Mouse (Mus musculus) hindbrain, embryonic 14.5 days (tissue): Measurements from ENCODE around the gene Il2rg. TPM values are rescaled to one million over a fixed set of nuclear protein-coding genes. Genes with fewer than 3 reads are reported as not detected.

Experiments used
- ATAC-seq: fragments of 200-750 bp; cut with Nextera tagmentation; 2 replicates; pipeline ENCODE4 v1.8.0; 2017; ENCODE audit warnings: moderate number of reproducible peaks, mild to moderate bottlenecking, moderate TSS enrichment, moderate library complexity; ENCODE audit not compliant: low FRiP score
- DNase-seq: peaks from one replicate; pipeline ENCODE4 v3.0.0-alpha.2; 2015; ENCODE audit warnings: low spot score
- H3K27ac ChIP-seq: fragments of 300-500 bp; sonication (generic); 2 replicates; pipeline ENCODE4 v1.5.1; 2014; ENCODE audit warnings: mild to moderate bottlenecking, moderate library complexity
- H3K27me3 ChIP-seq: fragments of 300-500 bp; sonication (generic); 2 replicates; pipeline ENCODE4 v1.6.1; 2014; ENCODE audit warnings: mild to moderate bottlenecking, low read length, mixed read lengths; ENCODE audit not compliant: control insufficient read depth, insufficient read depth
- H3K36me3 ChIP-seq: fragments of 300-500 bp; sonication (generic); replicated peaks from 2 replicates; pipeline ENCODE4 v1.6.1; 2014; ENCODE audit not compliant: control insufficient read depth, insufficient read depth
- H3K4me1 ChIP-seq: fragments of 300-500 bp; sonication (generic); replicated peaks from 2 replicates; pipeline ENCODE4 v1.6.1; 2014; ENCODE audit warnings: antibody characterized with exemption, low read length, mixed read lengths; ENCODE audit not compliant: control insufficient read depth, insufficient read depth
- H3K4me2 ChIP-seq: fragments of 300-500 bp; sonication (generic); replicated peaks from 2 replicates; pipeline ENCODE4 v1.6.1; 2014; ENCODE audit warnings: mild to moderate bottlenecking, moderate library complexity
- H3K4me3 ChIP-seq: fragments of 300-500 bp; sonication (generic); replicated peaks from 2 replicates; pipeline ENCODE4 v1.5.1; 2014; ENCODE audit warnings: mild to moderate bottlenecking, low read length
- H3K9ac ChIP-seq: fragments of 300-500 bp; sonication (generic); 2 replicates; pipeline ENCODE4 v1.6.1; 2014
- H3K9me3 ChIP-seq: fragments of 300-500 bp; sonication (generic); 2 replicates; pipeline ENCODE4 v1.6.1; 2016; ENCODE audit warnings: low read length; ENCODE audit not compliant: control insufficient read depth
- WGBS: fragments of 180-500 bp; shearing (Covaris S2); extraction: QIAGEN DNeasy Blood & Tissue Kit; methylation state at CpG from one replicate; pipeline ENCODE4 v1.1.7; 2014; 5-methylcytosine and 5-hydroxymethylcytosine counted together
- polyA plus RNA-seq: library from polyadenylated mRNA; unstranded; fragments of >200 nt; fragmentation: Nextera tagmentation; extraction: Ambion mirVana; gene quantifications from 2 replicates; pipeline ENCODE4 v1.2.1, GENCODE M21; 2014

Il2rg gene
- 4.9 and 7.6 TPM in 2 replicates for polyA plus RNA-seq

DNA sequence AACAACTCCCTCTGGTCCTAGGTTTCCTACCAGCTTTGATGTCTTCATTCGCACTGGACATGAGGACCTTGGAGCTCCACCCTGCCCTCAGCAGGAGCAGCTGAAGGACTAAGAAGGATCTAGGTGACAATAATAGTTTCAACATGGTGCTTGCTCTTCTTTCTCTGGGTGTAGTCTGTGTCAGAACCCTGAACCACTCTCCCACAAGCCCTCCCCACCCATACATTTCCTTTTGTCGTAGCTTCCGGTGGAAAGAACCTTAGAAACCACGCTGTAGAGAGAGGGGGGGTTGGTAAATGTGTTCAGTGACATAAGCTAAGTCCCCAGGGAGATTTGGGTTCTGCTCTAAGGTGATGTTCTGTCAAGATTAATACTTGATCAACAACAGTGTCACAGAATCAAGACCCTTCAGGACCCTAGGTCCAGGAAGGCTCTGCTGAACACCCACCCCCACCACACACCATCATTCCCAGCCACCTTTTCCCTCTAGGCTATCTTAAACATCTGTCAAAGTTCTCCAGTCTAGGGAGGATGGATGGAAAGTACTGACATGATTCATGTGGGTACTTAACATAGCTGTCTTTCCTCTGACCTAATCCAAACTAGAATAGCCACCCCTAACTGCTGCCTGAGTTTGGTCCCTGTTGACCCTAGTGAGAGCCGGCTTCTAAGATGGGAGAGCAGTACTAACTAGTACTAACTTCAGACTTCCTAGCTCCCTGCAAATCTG lies at the start of gene Il2rg:
Il2rg (minus strand) TSS at position 231 of the 730 bp plus-strand sequence.
- no peaks in the 10 kb centered on the region for H3K27me3 ChIP-seq
- H3K4me3 ChIP-seq = no peak within 1 kb of the TSS
- H3K9ac ChIP-seq = no peak within 1 kb of the TSS
- no peaks in the 10 kb centered on the region for H3K4me1 ChIP-seq
- ATAC-seq (no peak), DNase-seq (no peak)
- 76% methylated on average over 5 of the region's 5 CpGs for WGBS
- H3K36me3 ChIP-seq = no peaks in the 10 kb centered on the region
- no peak within 1 kb of the TSS for H3K27ac ChIP-seq
- H3K9me3 ChIP-seq = no peaks in the 10 kb centered on the region
- H3K4me2 ChIP-seq = no peak within 1 kb of the TSS

DNA sequence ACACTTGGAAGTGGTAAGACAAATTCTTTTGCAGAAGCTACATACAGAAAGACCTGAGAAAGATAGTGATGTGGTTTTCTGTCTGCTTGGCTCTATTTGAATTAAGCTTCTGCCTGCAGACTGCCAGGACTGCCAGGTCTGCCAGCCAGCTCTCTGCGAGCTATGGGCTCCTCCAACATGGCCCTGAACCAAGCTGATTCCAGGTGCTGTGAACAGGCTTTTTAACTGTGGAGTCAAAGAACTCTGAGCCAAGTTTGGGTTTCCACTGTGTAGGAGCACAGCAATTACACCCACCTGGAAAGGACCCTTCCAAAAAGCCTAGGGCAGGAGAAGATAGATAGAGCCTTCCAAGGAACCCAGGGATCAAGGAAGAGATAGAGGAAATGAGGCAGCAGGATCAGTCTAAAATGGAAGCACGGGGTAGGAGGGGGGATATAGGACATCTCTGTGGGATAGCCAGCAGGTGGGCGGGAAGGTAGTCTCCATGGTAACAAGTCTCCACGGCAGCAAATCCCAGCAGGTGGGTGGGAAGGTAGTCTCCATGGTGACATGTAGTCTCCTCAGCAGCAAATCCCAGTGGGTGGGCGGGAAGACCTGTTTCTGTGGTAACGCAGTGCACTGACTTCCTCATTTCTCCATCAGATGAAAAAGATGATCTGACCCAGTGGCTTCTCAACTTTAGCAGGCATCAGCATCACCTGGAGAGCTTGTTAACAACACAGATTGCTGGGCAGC lies 45.7 kb upstream of the Il2rg start:
- 29% methylated on average over 6 of the region's 6 CpGs for WGBS
- Histone ChIP-seq H3K27me3 (no peaks in the 10 kb centered on the region), H3K4me2 (no peak overlapping the region), H3K9ac (no peak overlapping the region), H3K9me3 (no peaks in the 10 kb centered on the region), H3K4me1 (no peaks in the 10 kb centered on the region; the same call in 1 of the 2 replicates), H3K4me3 (no peak overlapping the region), H3K36me3 (peaks cover 79% of the 10 kb centered on the region), H3K27ac (no peak overlapping the region)
- DNase-seq (no peak), ATAC-seq (peak; percentile 62; the same call in 1 of the 2 replicates)

DNA sequence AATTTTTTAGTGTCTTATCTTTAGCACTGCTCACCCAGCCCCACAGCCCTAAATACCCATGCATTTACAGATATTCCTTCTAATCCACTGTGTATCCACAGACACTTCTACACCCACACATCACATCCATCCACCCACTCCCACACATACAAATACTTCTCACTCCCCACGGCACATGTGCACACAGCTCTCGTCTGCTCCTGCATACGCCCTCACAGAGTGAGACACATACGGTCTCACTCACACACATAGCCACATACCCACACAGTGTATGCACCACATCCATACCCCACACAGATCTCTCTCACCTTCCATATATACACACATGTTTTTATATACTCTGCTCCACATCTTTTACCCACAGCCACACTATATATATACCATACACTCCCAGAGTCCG lies 41.2 kb upstream of the Il2rg start:
- 91% methylated on average over 5 of the region's 5 CpGs for WGBS
- no peak for DNase-seq
- peaks cover 64% of the 10 kb centered on the region for H3K36me3 ChIP-seq

DNA sequence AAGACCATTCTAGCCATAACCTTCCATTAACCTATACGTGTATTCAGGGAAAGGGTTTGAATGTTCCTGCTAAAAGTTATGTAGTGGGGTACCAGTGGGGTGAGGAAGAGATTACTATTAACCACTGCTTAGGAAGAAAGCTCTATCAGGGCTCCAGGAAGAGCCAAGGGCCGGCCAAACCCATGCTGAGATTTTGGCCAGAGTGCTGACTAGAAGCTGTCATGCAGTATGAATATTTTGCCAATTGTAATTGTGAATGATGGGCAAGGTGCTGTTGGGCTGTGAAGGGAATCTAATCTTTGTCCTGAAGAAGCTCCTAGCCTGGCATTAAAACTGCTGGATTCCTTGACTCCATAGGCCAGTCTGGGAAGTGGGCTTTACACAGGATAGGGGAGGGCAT lies 36.6 kb upstream of the Il2rg start:
- DNase-seq (no peak), ATAC-seq (no peak)
- Histone ChIP-seq H3K27me3 (no peaks in the 10 kb centered on the region; the same call in 1 of the 2 replicates), H3K4me2 (no peak overlapping the region), H3K9ac (no peak overlapping the region), H3K4me3 (no peak overlapping the region), H3K36me3 (peaks cover 37% of the 10 kb centered on the region), H3K27ac (no peak overlapping the region), H3K9me3 (no peaks in the 10 kb centered on the region), H3K4me1 (peaks cover 31% of the 10 kb centered on the region)
- 36% methylated on average over 2 of the region's 2 CpGs for WGBS

More for the DNA sequence above, 41.2 kb upstream of the Il2rg start:
- Histone ChIP-seq H3K4me1 (peaks cover under 1% of the 10 kb centered on the region), H3K4me2 (no peak overlapping the region), H3K9ac (no peak overlapping the region), H3K27me3 (no peaks in the 10 kb centered on the region; the same call in 1 of the 2 replicates), H3K9me3 (no peaks in the 10 kb centered on the region), H3K4me3 (no peak overlapping the region), H3K27ac (no peak overlapping the region)
- no peak for ATAC-seq

DNA sequence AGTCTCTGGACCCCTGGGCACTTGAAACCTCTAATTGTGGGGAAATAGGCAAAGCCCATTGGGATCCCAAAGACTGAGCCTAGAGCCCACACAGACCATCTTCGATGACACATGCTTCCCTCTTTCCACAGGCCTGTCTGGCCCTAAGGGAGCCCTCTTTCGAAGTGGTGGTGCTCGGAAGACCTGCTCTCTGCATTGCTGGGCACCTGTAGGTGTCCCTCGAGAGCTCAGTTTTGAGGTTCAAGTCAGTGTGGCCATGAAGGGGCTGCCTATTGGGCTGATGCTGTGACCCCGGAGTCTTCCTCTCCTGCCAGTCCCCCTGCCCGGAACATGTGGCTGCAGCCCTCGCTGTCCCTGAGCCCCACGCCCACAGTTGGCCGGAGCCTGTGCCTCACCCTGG lies 33.6 kb upstream of the Il2rg start:
- no peak for DNase-seq
- Histone ChIP-seq H3K27me3 (no peaks in the 10 kb centered on the region; the same call in 1 of the 2 replicates), H3K9ac (peak overlapping the region; percentile 71), H3K27ac (peak overlapping the region; percentile 87; the same call in 1 of the 2 replicates), H3K4me1 (peaks cover 35% of the 10 kb centered on the region), H3K36me3 (peaks cover 27% of the 10 kb centered on the region; the same call in 1 of the 2 replicates), H3K4me3 (peak overlapping the region; percentile 62), H3K9me3 (no peaks in the 10 kb centered on the region), H3K4me2 (peak overlapping the region; percentile 60)
- no peak for ATAC-seq
- 51% methylated on average over 9 of the region's 9 CpGs for WGBS

DNA sequence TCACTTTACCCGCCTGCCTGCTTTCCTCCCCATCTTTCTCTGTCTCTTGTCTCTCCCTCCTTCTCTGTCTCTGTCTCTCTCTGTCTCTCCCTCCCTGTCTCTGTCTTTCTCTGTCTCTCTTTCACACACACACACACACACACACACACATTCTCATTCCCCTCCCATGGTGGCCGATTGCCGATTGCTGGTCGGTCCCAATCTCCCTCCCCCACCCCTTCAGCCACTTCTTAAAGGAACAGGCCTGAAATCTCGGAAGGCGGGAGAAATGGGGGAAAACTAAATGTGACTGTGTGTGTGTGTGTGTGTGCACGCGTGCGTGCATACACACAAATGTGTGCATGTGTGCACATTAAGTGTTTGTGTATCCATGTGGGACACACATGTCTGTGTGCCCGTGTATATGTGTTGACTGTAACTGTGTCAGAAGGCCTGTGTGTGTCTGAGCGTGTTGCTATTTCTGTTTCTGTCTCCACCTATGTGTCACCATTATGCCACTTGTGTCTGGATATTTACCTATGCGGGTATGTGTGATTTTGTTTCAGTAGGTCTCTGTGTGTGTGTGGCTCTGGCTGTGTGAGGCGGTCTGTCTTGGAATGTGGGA lies 32.5 kb upstream of the Il2rg start:
- Histone ChIP-seq H3K27ac (peak overlapping the region; percentile 87), H3K36me3 (peaks cover 33% of the 10 kb centered on the region), H3K9me3 (no peaks in the 10 kb centered on the region), H3K4me2 (peak overlapping the region; percentile 60), H3K27me3 (no peaks in the 10 kb centered on the region; the same call in 1 of the 2 replicates), H3K4me3 (peak overlapping the region; percentile 62), H3K4me1 (peaks cover 35% of the 10 kb centered on the region), H3K9ac (peak overlapping the region; percentile 71)
- peak; percentile 43; the same call in 1 of the 2 replicates for ATAC-seq
- WGBS = 28% methylated on average over 13 of the region's 13 CpGs
- peak; percentile 43 for DNase-seq

DNA sequence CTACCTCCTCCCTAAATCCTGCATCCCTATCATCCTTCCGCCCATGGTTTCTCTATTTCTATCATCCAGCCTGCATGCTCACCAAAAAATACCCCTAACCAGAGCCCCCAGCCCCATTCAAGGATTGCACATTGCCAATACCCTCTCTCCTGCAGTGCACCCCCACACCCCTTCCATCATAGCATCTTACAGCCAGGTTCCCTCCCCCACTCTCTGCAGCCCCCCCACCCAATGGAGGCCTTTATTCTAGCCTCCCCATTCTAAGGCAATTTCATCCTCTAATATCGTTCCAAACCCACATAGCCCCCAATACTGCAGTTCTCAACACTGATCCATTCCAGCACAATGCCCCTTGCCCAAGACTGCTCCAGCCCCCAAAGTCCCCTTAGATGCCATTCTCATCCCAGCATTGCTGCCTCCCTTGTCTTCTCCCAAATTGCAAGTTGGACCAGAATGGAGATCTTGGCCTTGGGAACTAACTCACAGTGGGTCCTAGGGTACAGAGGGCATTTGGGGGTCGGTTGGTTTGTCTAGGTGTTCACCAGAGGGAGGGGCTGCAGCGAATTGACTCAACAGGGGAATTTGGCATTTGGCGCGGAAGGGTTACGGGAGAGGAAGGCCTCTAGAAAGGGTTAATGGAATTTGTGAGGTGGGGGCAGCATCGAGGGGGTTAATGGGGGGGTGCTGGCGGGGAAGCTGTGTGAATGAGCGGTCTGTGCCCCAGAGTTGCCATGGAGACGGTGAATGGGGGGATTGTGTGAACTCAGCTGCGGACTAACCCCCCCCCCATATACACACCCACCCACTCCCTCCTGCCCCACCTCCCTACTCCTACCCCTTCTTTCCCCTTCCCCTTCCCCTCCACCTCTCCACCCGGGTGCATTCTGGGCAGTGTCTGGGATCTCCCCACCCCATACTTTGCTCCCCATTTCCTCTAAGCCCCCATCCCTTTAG lies 31.7 kb upstream of the Il2rg start:
- DNase-seq (peak; percentile 42), ATAC-seq (peak; percentile 81)
- peak overlapping the region; percentile 62 for H3K4me3 ChIP-seq
- H3K4me1 ChIP-seq = peaks cover 35% of the 10 kb centered on the region
- H3K27ac ChIP-seq = peak overlapping the region; percentile 87
- no peaks in the 10 kb centered on the region for H3K9me3 ChIP-seq
- no peaks in the 10 kb centered on the region; the same call in 1 of the 2 replicates for H3K27me3 ChIP-seq
- H3K36me3 ChIP-seq = peaks cover 34% of the 10 kb centered on the region
- WGBS = 13% methylated on average over 10 of the region's 13 CpGs
- peak overlapping the region; percentile 60 for H3K4me2 ChIP-seq
- H3K9ac ChIP-seq = peak overlapping the region; percentile 71

DNA sequence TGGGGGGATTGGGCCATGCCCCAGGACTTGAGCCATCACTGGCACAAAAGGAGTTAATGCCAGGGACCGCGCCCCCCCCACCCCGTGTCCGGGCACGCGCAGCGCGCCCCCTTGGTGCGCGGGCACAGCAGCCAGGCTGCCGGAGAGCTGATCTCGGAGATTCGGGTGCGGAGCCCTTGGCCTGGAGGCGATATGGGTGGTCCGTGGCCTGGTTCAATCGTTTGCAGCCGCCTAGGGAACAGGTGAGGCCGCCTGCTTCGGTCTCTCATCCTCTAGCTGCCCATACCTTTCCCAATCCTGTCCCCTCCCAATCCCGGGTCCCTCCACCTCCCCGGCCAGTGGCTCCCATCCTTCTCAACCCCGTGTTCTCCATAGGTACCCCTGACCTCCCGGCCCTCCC lies 31.0 kb upstream of the Il2rg start, which contains the start of gene Nlgn3:
Nlgn3 (plus strand) TSS at position 114 of the 400 bp plus-strand sequence.
- ATAC-seq (peak; percentile 42; the same call in 1 of the 2 replicates), DNase-seq (peak; percentile 64)
- Histone ChIP-seq H3K9me3 (no peaks in the 10 kb centered on the region), H3K4me3 (peak within 1 kb of the TSS; percentile 62), H3K9ac (peak within 1 kb of the TSS; percentile 71), H3K27me3 (no peaks in the 10 kb centered on the region), H3K27ac (peak within 1 kb of the TSS; percentile 87), H3K4me1 (peaks cover 32% of the 10 kb centered on the region), H3K4me2 (peak within 1 kb of the TSS; percentile 60), H3K36me3 (peaks cover 33% of the 10 kb centered on the region)
- WGBS = 28% methylated on average over 24 of the region's 24 CpGs
